Mouse (Mus musculus): Measurements from ENCODE around the gene Serpinc1.
A peak's percentile ranks its signal among the peaks of the same experiment; 100 is the strongest.
"Not testable (repeated sequence)": the region's sequence is repeated elsewhere in the genome, so short reads cannot be mapped to it uniquely, and the experiment has no call there.

Gene Serpinc1

DNA sequence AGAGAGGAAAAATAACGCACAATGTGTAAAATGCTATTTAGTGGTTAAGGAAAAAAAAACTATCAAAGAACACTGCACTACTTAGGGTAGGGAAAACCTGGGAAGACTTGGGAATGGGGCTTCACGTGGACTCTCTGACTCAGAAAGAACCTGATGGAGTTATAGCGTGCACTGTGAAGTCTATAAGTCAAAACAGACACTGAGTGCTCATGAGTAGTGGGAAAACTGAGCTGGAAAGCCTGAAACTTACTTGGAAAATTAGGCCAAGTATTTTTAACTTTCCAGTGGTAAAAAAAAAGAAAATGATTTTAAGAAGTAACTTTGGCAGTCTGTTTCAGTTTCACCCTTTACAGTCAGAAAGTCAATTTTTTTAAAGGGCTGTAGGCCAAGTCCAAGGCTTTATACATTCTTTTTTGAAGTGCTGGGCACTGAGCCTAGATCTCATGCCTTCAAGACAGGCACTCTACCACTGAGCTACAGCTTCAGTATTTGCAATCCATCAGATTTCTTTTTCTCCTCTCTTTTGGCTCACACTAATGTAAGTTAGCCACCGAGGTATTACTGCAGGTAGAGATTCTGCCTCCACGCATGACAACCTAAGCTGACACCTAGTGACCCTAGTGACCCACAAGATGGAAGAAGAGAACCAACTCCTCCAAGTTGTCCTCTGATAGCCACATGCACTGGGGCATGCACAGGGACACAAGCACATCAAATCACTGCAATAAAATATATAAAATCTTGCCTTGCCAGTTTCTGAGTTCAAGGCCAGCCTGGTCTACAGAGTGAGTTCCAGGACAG, 47.2 kb downstream of the Serpinc1 start:
- no peak for DNase-seq

DNA sequence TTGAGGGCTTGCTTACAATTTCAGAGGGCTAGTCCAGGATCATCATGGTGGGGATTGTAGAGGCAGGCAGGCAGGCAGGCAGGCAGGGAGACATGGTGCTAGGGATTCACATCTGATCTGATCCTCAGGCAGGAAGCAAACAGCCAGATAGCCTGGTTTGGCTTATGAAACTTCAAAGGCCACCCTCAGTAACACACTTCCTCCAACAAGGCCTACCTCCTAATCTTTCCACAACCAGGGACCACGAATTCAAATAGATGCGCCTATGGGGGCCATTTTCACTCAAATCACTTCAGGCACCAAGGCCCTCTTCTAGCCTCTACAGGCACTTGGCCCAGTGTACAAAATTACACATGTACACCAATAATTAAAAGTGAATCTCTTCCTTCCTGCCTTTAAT, 48.8 kb downstream of the Serpinc1 start:
- no peak for DNase-seq

DNA sequence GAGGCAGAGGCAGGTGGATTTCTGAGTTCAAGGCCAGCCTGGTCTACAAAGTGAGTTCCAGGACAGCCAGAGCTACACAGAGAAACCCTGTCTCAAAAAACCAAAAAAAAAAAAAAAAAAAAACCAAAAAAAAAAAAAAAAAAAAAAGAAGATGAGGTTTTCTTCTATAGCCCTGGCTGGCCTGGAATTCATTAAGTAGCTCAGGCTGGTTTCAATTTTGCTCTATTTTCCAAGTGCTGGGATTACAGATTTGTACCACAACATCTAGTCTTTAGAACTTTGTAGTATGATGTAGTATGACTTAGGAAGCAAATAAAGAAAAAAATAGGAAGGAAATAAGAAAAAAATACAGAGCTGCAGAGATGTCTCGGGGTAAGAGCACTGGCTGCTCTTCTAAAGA, 50.0 kb downstream of the Serpinc1 start:
- DNase-seq, result not testable (repeated sequence)

DNA sequence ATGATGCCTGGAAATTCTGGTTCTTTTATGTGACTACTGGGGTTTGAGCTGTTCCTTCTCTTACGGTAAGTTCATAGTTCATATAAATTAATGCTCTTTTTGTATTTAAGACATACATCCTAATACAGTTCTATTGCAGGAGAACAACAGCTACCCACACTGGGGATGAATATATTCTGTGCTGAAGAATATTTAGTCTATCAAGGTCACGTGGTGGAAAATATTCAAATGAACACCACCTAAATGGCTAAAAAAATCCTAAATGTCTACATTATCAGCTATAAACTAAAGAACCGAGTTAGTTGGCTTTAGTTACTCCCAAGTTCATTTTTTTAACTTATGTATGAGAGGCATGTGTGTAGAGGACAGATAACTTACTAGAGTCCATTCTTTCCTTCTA, 51.7 kb downstream of the Serpinc1 start:
- no peak for DNase-seq

DNA sequence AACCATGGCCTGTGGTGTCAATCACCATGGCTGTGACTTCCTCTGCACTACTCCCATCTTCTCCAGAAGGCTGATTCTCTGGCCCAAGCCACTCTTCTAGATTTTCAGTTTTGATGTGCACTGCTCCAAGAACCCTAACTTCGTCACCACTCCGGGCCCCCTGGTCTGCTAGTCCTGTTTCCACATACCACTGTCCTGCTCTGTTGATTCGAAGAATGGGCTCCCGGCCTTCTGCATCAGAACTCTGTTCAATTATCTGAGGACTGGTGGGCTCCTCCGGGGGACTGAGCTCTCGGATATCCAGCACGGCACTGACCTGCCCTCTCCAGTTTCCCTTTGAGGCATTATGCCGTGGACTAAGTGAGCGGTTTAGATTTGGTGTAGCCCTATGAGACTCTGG, 53.5 kb downstream of the Serpinc1 start:
- DNase-seq, result no peak

DNA sequence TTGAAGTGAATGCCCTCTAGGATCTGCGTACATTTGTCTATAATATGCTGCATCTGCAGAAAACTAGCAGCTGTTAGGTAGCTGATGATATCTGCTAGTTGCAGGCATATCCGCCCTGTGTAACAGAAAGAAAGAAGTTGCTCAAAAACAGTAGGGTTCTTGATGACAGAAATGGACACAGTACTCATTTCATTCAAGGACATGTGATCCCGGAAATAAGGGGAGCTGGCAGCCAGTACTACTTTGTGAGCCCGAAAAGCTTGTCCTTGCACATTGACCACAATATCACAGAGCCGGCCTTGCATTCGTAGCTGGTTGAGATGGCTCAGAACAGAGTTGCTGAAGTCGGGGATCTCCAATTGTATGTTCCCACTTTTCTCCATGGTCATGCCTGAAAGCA, 54.0 kb downstream of the Serpinc1 start:
- no peak for DNase-seq

DNA sequence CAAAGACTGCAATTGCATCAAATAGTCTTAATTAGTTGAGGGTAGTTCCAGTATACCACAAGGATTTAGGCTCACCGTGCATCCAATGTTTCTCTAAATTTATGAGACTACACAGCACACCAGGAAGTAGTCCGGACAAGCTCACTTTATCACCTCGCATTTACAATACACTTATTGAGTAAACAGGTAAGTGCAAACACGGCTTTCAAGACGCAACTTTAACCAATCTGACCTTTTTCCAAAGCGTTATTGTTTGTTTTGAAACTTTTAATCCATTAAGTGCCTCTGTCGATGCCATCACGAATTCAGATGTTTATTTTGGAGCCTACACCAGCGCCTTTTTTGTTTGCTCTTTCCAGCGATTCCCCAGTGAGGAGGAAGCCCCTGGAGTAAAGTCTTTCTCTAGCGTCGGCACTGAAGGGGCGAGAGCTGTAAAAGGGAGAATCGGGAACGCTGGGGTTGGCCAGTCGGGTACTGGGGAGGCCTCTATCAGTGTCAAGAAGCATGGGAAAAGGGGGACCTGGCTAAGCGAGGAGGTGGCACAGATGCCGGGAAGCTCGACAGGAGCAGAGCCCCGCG, 55.6 kb downstream of the Serpinc1 start:
- no peak for DNase-seq

DNA sequence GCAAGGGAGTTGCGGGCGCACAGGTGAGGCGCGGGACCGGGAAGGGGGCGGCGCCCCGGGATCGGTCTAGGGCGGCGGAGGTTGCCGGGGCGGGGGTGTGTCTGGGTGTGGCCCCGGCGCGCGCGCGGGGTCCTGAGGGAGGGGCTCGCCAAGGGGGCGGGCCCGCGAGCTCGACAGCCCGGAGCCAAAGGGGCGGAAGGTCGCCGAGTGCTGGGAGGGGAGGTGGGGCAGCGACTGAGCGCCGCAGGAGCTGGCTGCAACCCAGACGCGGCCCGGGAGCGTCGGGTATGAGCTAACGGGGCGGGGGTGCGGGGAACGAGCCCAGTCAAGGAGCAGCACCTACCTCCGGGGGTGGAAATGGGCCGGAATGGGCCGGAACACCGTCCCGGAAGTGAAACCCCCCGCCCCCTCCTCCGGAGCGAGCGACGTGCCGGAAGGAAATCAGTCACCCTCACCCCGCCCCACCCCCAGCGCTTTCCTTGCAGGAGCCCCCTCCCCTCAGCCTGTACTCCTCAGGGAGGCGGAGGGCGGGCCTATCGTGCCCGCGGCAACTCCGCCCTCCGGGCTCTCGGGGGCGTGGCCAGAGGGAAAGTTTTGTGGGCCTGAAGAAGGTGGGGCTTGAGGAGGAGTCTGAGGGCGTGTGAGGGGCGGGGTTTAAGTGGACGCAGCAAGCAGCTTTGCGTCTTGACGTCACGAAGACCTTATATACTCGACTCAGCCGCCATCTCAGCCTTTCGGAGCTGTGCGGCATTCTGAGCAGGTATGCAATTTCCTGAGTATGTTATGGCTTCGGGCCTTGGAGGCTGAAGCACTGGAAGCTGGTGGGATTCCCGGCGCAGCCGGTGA, 56.3 kb downstream of the Serpinc1 start, which contains the start of gene Zbtb37:
Gene Zbtb37, minus strand, starts transcription at position 415 of the 846 bp plus-strand sequence.
- DNase-seq, result peak; percentile 98

DNA sequence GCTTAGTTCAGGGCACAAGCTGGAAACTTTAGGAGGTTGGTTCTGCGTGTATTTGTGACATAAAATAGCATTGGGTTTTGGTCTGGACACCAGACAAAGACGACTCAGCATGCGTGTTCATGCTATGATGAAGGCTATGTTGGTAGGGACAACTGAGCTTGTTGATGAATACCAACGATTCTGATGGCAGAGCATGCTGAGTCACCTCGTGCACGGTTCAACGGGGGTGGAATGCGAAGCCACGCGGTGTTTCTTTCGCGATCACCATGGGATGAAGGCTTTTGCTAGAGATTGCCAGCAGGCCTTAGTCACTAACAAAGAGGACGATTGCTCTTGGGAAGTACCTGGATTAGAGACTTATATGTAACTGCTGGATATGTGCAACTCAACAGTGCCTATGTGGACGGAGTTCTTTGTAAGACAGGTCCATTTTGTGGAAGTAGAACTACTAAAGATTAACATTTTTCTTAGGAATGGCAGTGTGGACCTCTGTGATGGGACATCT, 56.9 kb downstream of the Serpinc1 start:
- DNase-seq, result no peak

DNA sequence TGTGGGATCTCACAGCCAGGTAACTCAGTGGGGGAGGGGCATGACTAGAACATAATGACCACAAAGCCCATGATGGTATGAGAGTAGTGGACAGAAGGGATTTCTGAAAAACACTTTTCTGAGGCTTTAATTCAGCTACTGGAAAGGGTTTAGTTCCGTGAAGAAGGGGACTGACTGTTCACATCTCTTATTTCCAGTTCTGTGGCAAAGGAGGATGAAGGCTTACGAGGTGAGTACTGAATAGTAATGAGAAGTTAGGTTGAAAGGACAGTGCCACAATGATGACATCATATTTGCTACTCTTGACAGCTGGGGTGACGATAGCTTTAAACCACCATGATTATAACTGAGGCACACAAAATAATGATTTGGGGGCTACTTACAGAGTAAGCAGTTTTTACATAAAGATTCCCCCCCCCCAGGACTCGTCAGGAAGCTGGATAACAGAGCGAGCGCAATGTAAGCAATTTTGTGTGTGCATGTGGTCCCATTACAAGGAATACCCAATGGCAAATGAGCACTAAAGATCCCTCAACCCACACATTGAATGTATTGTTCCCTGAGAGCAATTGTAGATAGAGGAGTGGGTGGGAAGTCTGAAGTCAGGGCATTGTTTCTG, 57.5 kb downstream of the Serpinc1 start:
- no peak for DNase-seq

DNA sequence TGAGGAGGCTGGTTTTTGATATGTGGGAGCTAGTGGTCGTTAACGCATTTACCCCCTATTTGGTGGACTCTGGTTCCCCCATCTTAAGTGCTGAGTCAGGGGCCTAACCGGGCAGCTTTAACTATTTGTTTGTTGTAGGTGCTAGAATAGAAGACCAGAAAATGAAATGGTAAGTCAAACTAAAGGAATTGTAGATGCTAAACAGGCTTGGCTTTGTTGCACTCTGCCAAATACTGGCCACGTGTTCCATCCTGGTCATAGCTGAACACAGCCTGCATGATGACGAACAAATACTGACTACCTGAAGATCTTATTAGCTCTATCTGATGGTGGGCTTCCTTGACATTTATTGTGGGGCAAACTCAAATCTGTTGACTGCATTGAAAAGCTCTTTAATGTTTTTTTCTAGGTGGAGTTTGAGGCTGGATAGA, 58.0 kb downstream of the Serpinc1 start:
- DNase-seq, result no peak

DNA sequence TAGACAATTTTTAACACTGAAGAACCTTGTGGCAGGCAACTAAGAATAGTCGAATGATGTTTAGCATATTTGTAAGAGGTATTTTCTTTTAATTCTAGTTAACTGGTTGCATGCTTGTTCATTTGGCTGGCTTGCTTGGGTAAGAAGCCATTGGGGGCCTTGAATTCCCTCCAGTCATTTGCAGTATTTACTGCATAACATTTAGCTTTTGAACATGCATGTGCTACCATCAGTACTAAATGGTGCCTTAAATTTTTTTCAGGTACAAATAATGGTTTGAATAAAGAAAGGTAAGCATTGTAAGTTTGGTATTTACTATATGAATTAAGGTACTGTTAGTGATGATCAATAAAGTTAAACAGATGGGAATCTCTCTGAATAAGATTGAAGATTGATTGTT, 58.6 kb downstream of the Serpinc1 start:
- DNase-seq, result no peak

DNA sequence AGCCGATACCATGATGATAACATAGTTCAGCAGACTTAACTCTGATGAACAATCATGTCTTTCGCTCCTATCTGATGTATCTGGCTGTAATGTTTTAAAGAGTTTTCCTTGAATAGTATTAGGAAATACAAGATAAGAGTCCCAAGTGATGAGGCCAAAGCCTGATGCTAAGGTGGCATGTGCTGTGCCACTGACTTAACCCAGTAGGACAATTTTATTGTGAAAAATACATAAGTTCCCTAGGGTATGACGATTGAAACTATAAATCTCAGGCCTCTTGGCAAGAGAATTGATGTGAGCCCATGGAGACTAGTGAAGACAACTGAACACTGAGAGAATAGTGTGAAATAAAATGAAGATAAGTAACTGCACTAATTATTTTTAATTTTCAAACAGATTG, 59.2 kb downstream of the Serpinc1 start:
- no peak for DNase-seq

DNA sequence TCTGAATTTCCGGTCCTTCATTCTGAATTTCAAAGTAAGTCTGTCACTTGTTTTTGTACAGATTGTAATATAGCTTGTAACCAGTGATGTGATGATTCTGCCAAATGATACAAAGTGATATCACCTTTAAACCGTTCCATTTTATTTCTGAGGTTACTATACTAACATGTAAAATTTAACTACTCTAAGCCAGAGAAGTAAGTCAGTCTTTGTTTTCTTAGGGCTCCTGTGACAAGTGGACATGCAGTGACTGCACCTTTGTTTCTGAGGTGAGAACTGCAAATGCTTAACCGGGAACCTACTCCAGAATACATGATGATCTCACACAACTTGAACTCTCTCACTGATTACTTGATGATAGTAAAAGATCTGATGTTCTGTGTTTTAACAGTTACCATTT, 59.6 kb downstream of the Serpinc1 start:
- no peak for DNase-seq

DNA sequence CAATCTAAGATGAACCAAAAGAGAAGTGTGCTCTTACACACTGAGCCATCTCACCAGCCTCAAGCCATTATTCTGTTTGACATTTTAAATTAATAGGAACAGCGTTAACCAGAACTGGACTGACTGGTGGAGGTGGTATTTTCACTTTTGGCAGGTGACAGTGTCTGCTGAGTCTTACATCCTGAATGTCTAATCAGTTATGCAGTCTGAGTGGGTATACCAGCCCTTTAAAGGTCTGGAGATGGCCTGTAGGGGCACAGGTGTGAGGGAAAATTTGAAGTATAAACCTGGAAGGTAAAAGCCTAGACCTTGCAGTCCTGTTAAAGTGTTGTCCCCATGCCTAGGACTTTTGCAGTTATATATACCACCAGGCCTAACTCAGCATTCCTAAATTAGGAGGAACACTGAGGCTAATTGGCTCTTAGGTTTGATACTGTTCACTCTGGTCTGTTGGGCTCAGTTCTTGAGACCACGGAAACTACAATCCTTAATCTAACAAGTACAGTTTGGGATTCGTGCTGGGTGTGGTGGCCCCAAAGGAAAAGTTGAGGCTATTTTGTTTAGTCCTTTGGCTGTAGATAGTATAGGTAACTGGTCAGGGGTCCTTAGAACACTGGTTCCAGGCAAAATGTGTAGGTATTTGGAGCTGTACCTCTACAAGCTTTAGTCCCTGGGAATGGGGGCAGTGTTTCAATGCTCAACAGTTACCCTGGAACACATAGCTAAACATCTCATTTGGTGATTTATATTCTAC, 60.8 kb downstream of the Serpinc1 start:
- DNase-seq, result no peak

DNA sequence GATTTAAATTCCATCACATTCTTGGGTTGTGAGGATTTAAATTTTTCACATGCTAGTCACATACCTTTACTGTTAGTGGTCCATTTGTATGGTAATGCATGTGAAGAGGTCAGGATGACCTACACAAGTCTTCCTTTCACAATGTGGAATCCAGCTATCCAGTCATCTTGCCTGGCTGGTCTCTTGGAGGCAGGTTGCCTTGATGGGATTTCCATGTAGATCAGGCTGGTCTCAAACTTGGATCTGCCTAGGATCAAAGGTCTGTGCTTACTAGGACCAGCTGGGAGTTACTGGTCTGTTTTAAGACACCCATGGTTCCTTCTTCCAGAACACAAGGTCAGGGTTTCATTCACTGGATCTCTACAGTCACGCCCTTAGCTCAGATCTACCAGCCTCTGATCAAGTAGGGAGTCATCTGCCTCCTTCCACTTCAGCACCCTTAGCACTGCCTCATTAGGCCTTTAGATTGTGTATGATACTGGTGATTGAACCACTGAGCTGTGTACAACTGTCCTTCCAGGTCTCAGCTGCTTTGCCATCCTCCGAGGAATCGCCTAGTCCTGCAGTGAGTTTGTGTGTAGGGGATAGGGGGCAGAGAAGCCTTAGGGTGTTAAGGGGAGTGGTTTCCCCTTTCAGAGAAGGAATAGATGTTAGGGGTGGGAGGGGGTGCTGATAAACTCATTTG, 61.5 kb downstream of the Serpinc1 start:
- DNase-seq, result no peak

DNA sequence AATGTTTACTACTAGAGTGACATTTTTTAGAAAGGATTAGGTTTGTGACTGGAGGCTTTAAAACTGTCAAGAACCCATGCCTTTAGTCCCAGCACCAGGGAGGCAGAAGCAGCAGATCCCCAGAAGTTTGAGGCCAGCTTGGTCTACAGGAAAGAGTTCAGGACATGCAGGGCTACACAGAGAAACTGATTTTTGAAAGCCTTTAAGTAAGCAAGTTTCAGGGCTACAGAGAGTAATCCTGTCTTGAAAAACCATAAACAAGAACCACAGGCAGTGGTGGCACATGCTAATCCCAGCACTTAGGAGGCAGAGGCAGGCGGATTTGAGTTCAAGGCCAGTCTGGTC, 62.0 kb downstream of the Serpinc1 start:
- no peak for DNase-seq

DNA sequence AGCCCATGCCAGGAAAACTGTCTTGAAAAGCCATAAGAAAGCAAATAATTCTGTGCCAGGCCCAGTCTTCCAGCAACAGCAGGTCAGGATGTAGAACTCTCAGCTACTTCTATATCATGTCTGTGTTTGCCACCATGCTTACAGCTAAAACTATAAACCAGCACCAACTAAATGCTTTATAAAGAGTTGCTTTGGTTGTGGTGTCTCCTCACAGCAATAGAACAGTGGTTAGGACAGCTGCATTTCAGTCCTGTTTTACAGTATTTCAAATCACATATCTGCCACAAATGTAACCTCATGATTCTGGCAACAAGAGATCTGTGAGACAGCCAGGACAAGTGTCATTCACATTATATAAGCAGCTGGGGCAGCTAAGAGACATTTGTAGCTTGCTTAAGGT, 62.5 kb downstream of the Serpinc1 start:
- DNase-seq, result no peak

DNA sequence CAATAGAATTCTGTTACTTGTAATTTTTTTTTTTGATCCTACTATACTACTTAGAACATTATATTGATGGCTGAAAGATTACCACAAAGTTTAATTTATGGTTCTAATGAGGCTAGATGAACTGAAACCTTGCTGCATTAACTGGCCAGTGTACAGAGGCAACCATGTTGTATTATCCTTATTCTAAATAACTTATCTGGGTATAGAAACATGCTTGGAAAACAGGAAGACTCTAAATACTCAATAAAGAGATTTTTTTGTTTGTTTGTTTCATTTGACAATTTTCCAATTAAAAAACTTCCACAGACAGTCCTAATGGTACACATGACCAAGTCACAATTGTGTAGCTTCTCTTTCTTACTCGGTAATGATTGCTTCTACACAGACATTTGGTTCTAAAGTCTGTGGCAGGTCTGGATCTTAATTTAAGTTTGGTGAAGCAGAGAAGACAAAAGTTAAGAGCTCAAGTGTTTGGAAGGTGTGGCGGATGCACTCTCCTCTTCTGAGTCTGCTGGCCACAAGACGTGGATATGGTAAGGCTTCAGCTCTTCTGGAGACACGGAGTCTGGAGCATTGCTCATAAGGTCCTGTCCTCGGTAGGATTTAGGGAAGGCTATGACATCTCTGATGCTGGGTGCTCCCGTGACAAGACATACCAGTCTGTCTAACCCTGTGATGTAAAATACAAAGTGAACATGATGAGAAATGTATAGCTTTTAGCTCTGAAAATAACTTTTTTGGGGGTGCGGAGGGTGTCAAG, 63.1 kb downstream of the Serpinc1 start:
- DNase-seq, result no peak

DNA sequence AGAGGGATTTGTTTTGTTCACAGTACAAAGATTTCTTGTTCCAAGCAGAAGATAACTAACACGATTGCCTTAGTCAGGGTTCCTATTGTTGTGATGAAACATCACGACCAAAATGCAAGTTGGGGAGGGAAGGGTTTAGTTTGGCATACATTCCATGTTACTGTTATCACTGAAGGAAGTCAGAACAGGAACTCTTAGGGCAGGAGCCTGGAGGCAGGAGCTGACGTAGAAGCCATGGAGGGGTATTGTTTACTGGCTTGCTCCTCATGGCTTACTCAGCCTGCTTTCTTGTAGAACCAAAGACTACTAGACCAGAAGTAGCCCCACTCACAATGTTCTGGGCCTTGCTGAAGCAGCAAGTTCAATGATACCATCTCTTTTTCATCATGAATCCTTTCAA, 68.6 kb downstream of the Serpinc1 start:
- DNase-seq, result no peak
